Mouse (Mus musculus) small intestine, adult 2 months (tissue): ENCODE measurements at regions not wholly inside any gene's neighbourhood (a gene's known extent, or its start where the extent isn't known, plus 50 kb on each side); places are given as distances from the start of the nearest gene placed in this dataset.

Experiments used
- CTCF ChIP-seq: fragments of 200-500 bp; IDR thresholded peaks from 2 replicates; pipeline ENCODE4 v1.5.1; 2012; ENCODE audit warnings: low read depth, mild to moderate bottlenecking, control low read depth, inconsistent platforms, low read length, moderate library complexity, mixed read lengths; ENCODE audit not compliant: insufficient replicate concordance, insufficient read length; ENCODE audit errors: extremely low read depth
- POLR2A ChIP-seq: fragments of 200-500 bp; IDR thresholded peaks from 2 replicates; pipeline ENCODE4 v1.6.1; 2012; ENCODE audit warnings: low read depth, mild to moderate bottlenecking, control low read depth, inconsistent platforms, low read length, moderate library complexity

DNA sequence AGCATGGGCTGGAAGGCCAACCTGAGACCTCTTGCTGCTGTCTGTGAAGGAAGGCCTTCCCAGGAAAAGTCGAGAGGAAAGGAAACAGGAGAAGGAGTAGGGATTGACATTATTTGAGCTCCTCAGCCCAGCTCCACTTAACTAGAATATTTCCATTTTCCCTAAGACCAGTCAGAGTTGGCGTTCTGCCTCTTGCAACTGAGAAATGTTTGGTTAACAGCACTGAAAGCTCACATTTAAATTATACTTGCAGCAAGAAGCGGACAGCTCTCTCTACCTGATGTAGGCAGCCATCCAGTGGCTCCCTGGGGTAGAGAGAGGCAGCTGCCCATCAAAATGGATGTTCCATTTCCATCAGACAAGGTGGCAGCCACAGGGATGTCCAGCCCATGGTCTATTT is 131.6 kb upstream of the Pkdcc start:
- TF ChIP-seq CTCF = no peak
- no peak for TF ChIP-seq POLR2A
